Mouse (Mus musculus) cortical plate, adult 2 months (tissue): ENCODE data around the gene Stk24.

Source experiments
- CTCF ChIP-seq: fragments of 200-500 bp; IDR thresholded peaks from 2 replicates; pipeline ENCODE4 v1.5.1; 2011; ENCODE audit warnings: mild to moderate bottlenecking, control low read depth, low read length; ENCODE audit not compliant: insufficient read depth; ENCODE audit errors: extremely low read depth
- POLR2A ChIP-seq: fragments of 200-500 bp; IDR thresholded peaks from 2 replicates; pipeline ENCODE4 v1.6.1; 2011; ENCODE audit warnings: mild to moderate bottlenecking, low read length, control low read depth; ENCODE audit not compliant: insufficient read depth; ENCODE audit errors: extremely low read depth

DNA sequence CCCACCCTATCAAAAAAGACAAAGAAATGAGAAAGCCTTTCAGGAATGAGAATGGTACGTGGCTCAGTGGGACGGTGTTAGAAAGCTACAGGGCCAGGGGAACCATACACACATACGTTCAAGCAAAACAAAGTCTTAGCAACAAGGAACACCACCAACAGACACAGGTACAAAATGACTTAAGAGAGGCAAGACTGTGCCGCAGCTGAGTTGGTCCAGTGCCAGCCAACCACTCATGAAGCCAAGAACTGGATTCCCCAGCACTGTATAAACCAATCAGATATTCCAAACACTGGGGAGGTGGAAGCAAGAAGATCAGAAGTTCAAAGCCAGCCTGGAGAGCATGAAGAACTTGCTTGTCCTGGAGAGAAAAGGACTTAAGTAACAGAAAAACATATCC, 5.9 kb downstream of the Stk24 start:
- no peak for TF ChIP-seq CTCF
- no peak for TF ChIP-seq POLR2A
